Mouse (Mus musculus) olfactory bulb, adult 2 months (tissue): ENCODE measurements around the gene Sart1.

ENCODE experiments used
- CTCF ChIP-seq: fragments of 200-500 bp; IDR thresholded peaks from 2 replicates; pipeline ENCODE4 v1.5.1; 2012; ENCODE audit warnings: low read depth, mild to moderate bottlenecking, low read length, moderate library complexity; ENCODE audit not compliant: insufficient read depth
- POLR2A ChIP-seq: fragments of 200-500 bp; IDR thresholded peaks from 2 replicates; pipeline ENCODE4 v1.6.1; 2012; ENCODE audit warnings: mild to moderate bottlenecking, low read depth, low read length, moderate library complexity; ENCODE audit not compliant: insufficient read depth

DNA sequence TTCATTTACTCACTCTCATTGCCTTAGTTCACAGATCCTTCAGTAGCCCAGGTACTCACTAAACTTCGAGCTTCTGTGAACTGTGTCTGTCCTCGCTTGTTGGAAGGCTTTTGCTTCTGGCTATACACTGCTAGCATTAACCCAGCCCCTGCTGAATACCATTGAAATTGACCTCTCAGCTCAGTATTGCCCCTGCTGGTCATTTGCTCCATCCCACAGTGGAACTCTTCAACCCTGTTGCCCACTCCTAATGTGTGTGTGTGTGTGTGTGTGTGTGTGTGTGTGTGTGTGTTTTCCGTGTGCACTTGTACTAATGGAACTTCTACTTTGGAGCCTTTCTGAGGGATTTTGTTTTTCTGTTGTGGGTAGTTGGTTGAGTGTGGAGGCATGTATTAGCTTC, 17.6 kb downstream of the Sart1 start:
- TF ChIP-seq CTCF (no peak), POLR2A (no peak)
